Mouse (Mus musculus) spleen, adult 2 months (tissue): Measurements from ENCODE around the gene Kif13a.

Experiments
- CTCF ChIP-seq: fragments of 200-500 bp; IDR thresholded peaks from 2 replicates; pipeline ENCODE4 v1.5.1; 2011; ENCODE audit warnings: mild to moderate bottlenecking, inconsistent platforms; ENCODE audit not compliant: insufficient read depth, insufficient read length, insufficient replicate concordance; ENCODE audit errors: extremely low read depth
- POLR2A ChIP-seq: fragments of 200-500 bp; IDR thresholded peaks from 2 replicates; pipeline ENCODE4 v1.6.1; 2011; ENCODE audit warnings: low read depth, low read length, inconsistent platforms

GRCm38 (mm10) chr13:46793824-46794223, 135.8 kb downstream of the Kif13a start:
- TF ChIP-seq CTCF (no peak), POLR2A (no peak)
